7 mouse cellular contexts compared by ENCODE assay signal in genomic region chr13:56438211-56439075, GRCm38 (mm10). TPM values are rescaled to one million over a fixed set of nuclear protein-coding genes. Genes with fewer than 3 reads are reported as not detected.
DNase-seq lines count a peak whose midpoint lies in the region; ATAC-seq and TF ChIP-seq lines count a peak whose summit lies in the region.

Slc25a48 (plus strand) TSS chr13:56438355.

- H3K9ac ChIP-seq in lung, embryonic 14.5 days: peak within 1 kb of the TSS; percentile 36

- TF ChIP-seq POLR2A in small intestine, adult 2 months (IDR thresholded peaks at IDR 0.05; ENCODE audit: low read depth, low read length): no peak

- WGBS in heart, embryonic 10.5 days: 4% methylated on average over 51 of the region's 51 CpGs
- WGBS in lung, embryonic 14.5 days: 2% methylated on average over 51 of the region's 51 CpGs
- 2% methylated on average over 51 of the region's 51 CpGs for WGBS in small intestine, adult 2 months

- H3K4me1 ChIP-seq in heart, embryonic 10.5 days: peaks cover 21% of the 10 kb centered on the region
- H3K4me1 ChIP-seq in lung, embryonic 14.5 days (ENCODE audit: insufficient read depth): 0 out of 2 replicates have a peak, but pooled peaks cover 6% of the 10 kb centered on the region
- peaks cover 7% of the 10 kb centered on the region for H3K4me1 ChIP-seq in small intestine, adult 2 months (ENCODE audit: control insufficient read depth, insufficient read depth, insufficient read length, low read length)

- peak within 1 kb of the TSS; percentile 71 for H3K4me2 ChIP-seq in lung, embryonic 14.5 days

- no peaks in the 10 kb centered on the region for H3K36me3 ChIP-seq in heart, embryonic 10.5 days
- H3K36me3 ChIP-seq in lung, embryonic 14.5 days (ENCODE audit: insufficient read depth): no peaks in the 10 kb centered on the region
- no peaks in the 10 kb centered on the region for H3K36me3 ChIP-seq in small intestine, adult 2 months (ENCODE audit: control insufficient read depth, insufficient read depth, low read length)

- H3K27ac ChIP-seq in heart, embryonic 10.5 days: no peak within 1 kb of the TSS
- H3K27ac ChIP-seq in lung, embryonic 14.5 days (ENCODE audit: low read depth): no peak within 1 kb of the TSS
- H3K27ac ChIP-seq in small intestine, adult 2 months (ENCODE audit: insufficient read depth, low read depth, low read length): no peak within 1 kb of the TSS

- ATAC-seq in Patski: peak; percentile 16
- 0 out of 2 replicates have a peak, but pooled peaks have one; percentile 34 for ATAC-seq in lung, embryonic 14.5 days (ENCODE audit: insufficient read depth)

- DNase-seq in Patski (ENCODE audit: low read depth, low spot score): no peak
- peak; percentile 28 to 70 for DNase-seq in adrenal gland, postnatal 36 days
- DNase-seq in heart, embryonic 10.5 days (ENCODE audit: low spot score): no peak
- peak; percentile 95 for DNase-seq in kidney, adult 9 months
- DNase-seq in lung, embryonic 14.5 days: peak; percentile 66
- no peak for DNase-seq in cerebellum, adult 11-12 months

- in situ Hi-C loops in Patski (cut with MboI; ENCODE audit: low pct_unique_long_range_greater_than_20kb): no loop called here

- CTCF ChIA-PET in Patski (lab: Charles Lee): no interaction called here

- H3K9me3 ChIP-seq in heart, embryonic 10.5 days: no peaks in the 10 kb centered on the region
- no peaks in the 10 kb centered on the region for H3K9me3 ChIP-seq in lung, embryonic 14.5 days (ENCODE audit: low read depth, low read length)

- peak within 1 kb of the TSS; percentile 53 for H3K4me3 ChIP-seq in heart, embryonic 10.5 days
- peak within 1 kb of the TSS; percentile 37 for H3K4me3 ChIP-seq in lung, embryonic 14.5 days (ENCODE audit: low read depth, low read length)
- peak within 1 kb of the TSS; percentile 62 for H3K4me3 ChIP-seq in small intestine, adult 2 months (ENCODE audit: low read depth, low read length)

- no peaks in the 10 kb centered on the region for H3K27me3 ChIP-seq in Patski
- peaks cover 78% of the 10 kb centered on the region for H3K27me3 ChIP-seq in heart, embryonic 10.5 days (ENCODE audit: insufficient read depth, poor library complexity, severe bottlenecking)
- H3K27me3 ChIP-seq in lung, embryonic 14.5 days (ENCODE audit: insufficient read depth, low read length): peaks cover 43% of the 10 kb centered on the region
- H3K27me3 ChIP-seq in small intestine, adult 2 months (ENCODE audit: control insufficient read depth, insufficient read depth, low read length): peaks cover 18% of the 10 kb centered on the region

- no peak for TF ChIP-seq CTCF in Patski (IDR thresholded peaks at IDR 0.05)
- no peak for TF ChIP-seq CTCF in lung, embryonic 14.5 days (IDR thresholded peaks at IDR 0.05; ENCODE audit: low read depth)
- TF ChIP-seq CTCF in small intestine, adult 2 months (IDR thresholded peaks at IDR 0.05; ENCODE audit: extremely low read depth, insufficient read length, insufficient replicate concordance, low read depth, low read length): no peak

- POLR2A ChIA-PET in Patski (lab: Charles Lee): no interaction called here

RNA-seq across cellular contexts. Expression of gene Slc25a48, which starts in this region (rescaled TPM):
- polyA plus RNA-seq in Patski (2021): 1.1 TPM
- 1 to 10 TPM; 2.3 to 2.8 TPM for total RNA-seq in adrenal gland, postnatal 36 days (2021)
- 0.05 TPM in 1 of 2 replicates, not detected in the other for polyA plus RNA-seq in heart, embryonic 10.5 days (2016; fragmentation: Nextera tagmentation; extraction: Ambion mirVana)
- 0.19 and 0.22 TPM in 2 replicates for polyA plus RNA-seq in lung, embryonic 14.5 days (2014; fragmentation: Nextera tagmentation; extraction: Ambion mirVana)
- 0.25 and 0.43 TPM in 2 replicates for polyA plus RNA-seq in small intestine, adult 2 months (2012; rRNA removed)

Comparison
In these comparisons a context has a peak if more than half of its experiments do, and no peak if none do; other contexts are left out.
1. Peak in DNase-seq, ATAC-seq, H3K4me3 ChIP-seq, H3K9ac ChIP-seq and H3K4me2 ChIP-seq in lung, embryonic 14.5 days; RNA of the gene not detected or under 1 TPM.
2. DNase-seq: peak in adrenal gland, postnatal 36 days (2 of 2) and kidney, adult 9 months (single experiment); none in Patski (single experiment), heart, embryonic 10.5 days (single experiment) and cerebellum, adult 11-12 months (single experiment).
3. Peak in every context shown above with its lines, with median percentiles within 50 percentile points of each other: H3K4me3 ChIP-seq.